Mouse (Mus musculus): ENCODE data around the gene Greb1. TPM values are rescaled to one million over a fixed set of nuclear protein-coding genes. Genes with fewer than 3 reads are reported as not detected.

The Greb1 gene
- polyA plus RNA-seq, 1 experiment from 2014 or later, result 19.0 TPM

DNA sequence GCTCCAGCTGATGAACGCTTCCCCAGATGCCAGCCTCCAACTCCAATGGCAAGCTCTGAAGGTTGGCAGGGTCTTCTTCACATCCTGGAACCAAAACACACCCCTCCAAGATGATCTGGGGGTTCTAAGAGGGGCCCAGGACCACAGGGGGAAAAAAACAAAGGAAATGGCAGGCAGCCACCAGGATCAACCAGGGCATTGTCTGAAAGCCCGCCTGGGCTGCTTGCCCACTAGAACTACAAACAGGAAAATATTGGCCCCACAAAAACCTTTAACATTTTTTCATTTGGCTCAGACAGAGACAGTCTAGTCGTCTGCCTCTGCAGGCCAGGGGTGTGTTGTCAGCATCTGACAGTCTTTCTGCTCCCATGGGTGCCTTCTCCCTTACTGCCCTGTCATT lies 25.3 kb downstream of the Greb1 start:
- peaks cover 22% of the 10 kb centered on the region for H3K4me1 ChIP-seq (replicated peaks)
- H3K36me3 ChIP-seq, result peaks cover 64% of the 10 kb centered on the region
- no peaks in the 10 kb centered on the region; the same call in 1 of the 2 replicates for H3K27me3 ChIP-seq (ENCODE audit: insufficient read depth, poor library complexity, severe bottlenecking)
- no peak overlapping the region for H3K4me3 ChIP-seq
- no peaks in the 10 kb centered on the region for H3K9me3 ChIP-seq
- no peak for DNase-seq (ENCODE audit: low spot score)
- no peak overlapping the region for H3K27ac ChIP-seq
- WGBS, result 87% methylated on average over 3 of the region's 3 CpGs

DNA sequence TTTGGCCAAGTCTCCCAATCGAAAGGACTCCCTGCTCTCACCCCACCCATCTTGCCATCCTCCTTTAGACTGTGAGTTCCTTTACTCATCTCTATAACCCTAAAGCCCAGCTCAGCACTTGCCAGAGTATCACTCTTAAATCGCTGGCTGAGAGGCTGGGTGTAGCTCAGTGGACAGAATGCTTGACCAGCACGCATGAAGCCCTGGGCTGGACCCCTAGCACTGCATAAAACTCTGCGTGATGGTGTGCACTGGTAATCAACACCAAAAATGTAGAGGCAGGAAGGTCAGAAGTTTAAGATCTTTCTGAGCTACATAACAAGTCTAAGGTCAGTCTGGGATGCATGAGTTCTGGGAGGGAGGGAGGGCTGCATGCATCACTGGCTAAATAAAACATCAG lies 26.1 kb downstream of the Greb1 start:
- peaks cover 68% of the 10 kb centered on the region for H3K36me3 ChIP-seq
- H3K27ac ChIP-seq, result no peak overlapping the region
- no peaks in the 10 kb centered on the region for H3K9me3 ChIP-seq
- WGBS, result 92% methylated on average over 4 of the region's 4 CpGs
- no peak overlapping the region for H3K4me3 ChIP-seq
- no peaks in the 10 kb centered on the region; the same call in 1 of the 2 replicates for H3K27me3 ChIP-seq (ENCODE audit: insufficient read depth, poor library complexity, severe bottlenecking)
- DNase-seq (ENCODE audit: low spot score), result no peak
- peaks cover 28% of the 10 kb centered on the region for H3K4me1 ChIP-seq (replicated peaks)

DNA sequence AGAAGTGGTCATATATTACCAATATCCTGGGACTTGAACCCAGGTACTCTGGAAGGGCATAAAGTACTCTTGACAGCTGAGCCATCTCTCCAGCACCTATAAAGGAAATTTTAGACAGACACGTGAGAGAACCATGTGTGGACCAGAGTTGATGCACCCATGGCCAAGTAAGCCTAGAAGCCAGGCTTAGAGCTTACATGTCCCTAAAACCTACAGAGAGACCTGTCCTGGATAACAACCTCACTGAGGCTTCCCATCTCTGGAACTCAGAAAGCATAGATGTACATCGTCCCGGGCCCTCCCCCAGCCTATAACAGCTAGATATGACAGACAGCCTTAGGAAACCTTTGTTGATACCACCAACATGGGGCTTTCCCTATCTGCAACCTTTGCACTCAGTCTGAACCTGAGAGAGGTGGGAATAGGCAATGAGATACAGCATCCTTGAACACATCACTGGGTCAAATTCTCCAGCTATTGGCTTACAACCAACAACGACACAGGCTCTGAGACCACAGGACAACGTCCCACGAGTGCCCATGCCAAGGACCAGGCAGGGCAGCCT lies 31.0 kb downstream of the Greb1 start:
- no peak overlapping the region for H3K4me3 ChIP-seq
- no peaks in the 10 kb centered on the region for H3K9me3 ChIP-seq
- H3K27me3 ChIP-seq (ENCODE audit: insufficient read depth, poor library complexity, severe bottlenecking), result no peaks in the 10 kb centered on the region; the same call in 1 of the 2 replicates
- H3K36me3 ChIP-seq, result peaks cover 74% of the 10 kb centered on the region
- DNase-seq (ENCODE audit: low spot score), result no peak
- no peak overlapping the region for H3K27ac ChIP-seq
- H3K4me1 ChIP-seq (replicated peaks), result peaks cover 47% of the 10 kb centered on the region
- 96% methylated on average over 6 of the region's 6 CpGs for WGBS

DNA sequence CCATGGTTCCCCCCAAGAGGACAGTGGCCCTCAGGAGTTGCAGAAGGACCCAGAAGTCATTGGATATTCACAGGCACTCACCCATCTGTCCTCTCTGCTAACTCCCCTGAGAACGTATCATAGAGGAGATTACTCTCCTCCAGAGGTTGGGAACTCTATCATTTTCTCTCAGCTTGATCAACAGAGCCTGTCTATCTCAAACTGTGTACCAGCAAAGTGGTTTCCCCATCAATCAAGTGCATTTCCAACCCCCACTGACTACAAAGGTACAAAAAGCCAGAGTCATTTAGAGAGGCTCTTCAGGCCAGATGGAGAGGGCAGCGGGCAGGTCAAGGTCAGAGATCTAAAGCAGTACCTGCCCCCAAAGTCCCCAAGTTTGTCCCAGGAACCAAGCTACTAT lies 32.0 kb downstream of the Greb1 start:
- H3K27ac ChIP-seq, result no peak overlapping the region
- DNase-seq (ENCODE audit: low spot score), result no peak
- 74% methylated on average over 2 of the region's 2 CpGs for WGBS
- H3K36me3 ChIP-seq, result peaks cover 74% of the 10 kb centered on the region
- no peaks in the 10 kb centered on the region; the same call in 1 of the 2 replicates for H3K27me3 ChIP-seq (ENCODE audit: insufficient read depth, poor library complexity, severe bottlenecking)
- no peaks in the 10 kb centered on the region for H3K9me3 ChIP-seq
- no peak overlapping the region for H3K4me3 ChIP-seq
- peaks cover 57% of the 10 kb centered on the region for H3K4me1 ChIP-seq (replicated peaks)

DNA sequence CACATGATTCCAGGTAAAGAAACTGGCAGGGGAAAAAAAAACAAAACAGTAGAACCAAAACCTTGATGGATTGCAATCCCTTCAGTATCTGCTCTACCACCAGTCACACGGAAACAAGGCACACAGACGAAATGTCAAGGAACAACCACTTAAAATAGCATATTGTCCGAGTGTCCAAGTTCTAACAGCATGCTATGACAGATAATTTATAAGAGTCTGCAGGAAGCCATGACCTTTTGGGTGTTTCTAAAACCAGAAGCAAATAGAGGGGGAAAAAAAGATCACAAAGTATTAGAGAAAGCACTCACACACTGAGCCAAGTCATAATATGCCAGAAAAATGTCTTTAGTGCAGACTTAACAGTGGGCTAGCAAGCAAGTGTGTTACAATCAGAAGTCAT lies 32.4 kb downstream of the Greb1 start:
- no peak overlapping the region for H3K27ac ChIP-seq
- H3K36me3 ChIP-seq, result peaks cover 72% of the 10 kb centered on the region
- no peaks in the 10 kb centered on the region; the same call in 1 of the 2 replicates for H3K27me3 ChIP-seq (ENCODE audit: insufficient read depth, poor library complexity, severe bottlenecking)
- H3K9me3 ChIP-seq, result no peaks in the 10 kb centered on the region
- DNase-seq (ENCODE audit: low spot score), result no peak
- no peak overlapping the region for H3K4me3 ChIP-seq
- 69% methylated on average over 3 of the region's 3 CpGs for WGBS
- peaks cover 59% of the 10 kb centered on the region for H3K4me1 ChIP-seq (replicated peaks)

DNA sequence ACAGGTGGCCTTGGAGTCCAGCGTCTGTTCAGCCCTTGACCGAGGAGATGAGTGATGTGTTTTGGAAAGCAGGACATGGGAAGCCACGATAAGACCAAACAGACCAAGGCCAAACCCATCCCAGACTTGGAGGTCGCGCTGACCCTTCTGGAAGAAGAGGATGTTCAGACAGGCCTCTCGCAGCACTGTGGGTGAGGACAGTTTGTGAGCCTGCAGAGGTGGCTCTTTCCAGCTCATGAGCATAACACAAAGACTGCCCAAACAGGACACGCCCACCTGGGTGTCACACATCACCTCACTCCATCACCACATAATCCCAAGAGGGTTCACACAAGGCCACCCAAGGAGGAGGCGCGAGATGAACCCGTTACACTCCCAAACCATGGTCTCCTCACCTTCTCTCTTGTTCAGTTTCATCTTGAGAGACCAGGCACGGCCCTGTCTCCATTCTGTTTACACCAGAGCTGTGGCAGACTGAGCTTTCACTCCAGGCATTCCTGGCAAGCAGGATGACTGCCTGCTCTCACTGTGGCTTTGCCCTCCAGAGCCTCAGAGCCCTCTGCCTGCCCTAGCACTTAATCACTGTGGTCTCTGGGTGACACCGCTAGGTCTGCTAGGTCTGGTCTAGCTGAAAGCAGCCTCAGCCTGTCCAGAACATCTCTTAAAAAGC lies 35.8 kb downstream of the Greb1 start:
- Histone ChIP-seq H3K4me1 (replicated peaks) (peaks cover 47% of the 10 kb centered on the region), H3K27me3 (ENCODE audit: insufficient read depth, poor library complexity, severe bottlenecking) (no peaks in the 10 kb centered on the region), H3K27ac (no peak overlapping the region)

DNA sequence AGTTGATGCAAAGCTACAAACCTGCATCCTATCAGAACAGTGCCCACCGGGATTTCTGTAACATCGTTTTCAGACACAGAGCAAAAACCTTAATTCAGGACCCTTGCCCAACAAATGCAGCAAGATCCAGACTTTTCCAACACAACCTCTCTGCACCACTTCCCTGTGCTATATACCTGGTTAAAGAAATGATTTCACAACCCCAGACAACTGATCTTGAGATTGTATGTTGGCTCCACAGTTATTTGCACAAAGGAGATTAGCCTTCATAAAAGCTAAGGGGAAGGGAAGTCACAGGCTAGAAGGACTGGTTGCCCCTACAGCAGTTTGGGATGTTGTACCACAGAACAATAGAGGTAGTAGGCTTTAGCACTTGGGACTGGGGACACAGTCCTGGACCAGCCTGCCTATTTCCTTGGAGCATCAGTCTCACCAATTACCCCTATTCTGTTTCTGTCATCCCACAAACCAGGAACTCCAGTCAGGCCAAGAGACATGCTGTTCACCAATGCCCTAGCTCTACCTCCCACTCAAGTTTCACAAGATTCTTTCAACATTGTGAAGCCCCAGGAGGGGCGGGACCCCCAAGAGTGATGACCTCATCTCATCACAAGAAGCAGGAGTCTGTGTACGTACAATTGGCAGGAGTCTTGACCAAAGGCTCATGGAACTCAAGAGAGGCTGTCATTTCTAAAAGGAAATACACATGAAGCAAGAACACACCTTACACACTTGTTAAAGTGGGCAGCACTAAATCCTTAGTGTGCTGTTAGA lies 36.9 kb downstream of the Greb1 start:
- Histone ChIP-seq H3K4me3 (no peak overlapping the region), H3K36me3 (peaks cover 53% of the 10 kb centered on the region), H3K4me1 (replicated peaks) (peaks cover 46% of the 10 kb centered on the region), H3K9me3 (no peaks in the 10 kb centered on the region), H3K27me3 (ENCODE audit: insufficient read depth, poor library complexity, severe bottlenecking) (no peaks in the 10 kb centered on the region), H3K27ac (no peak overlapping the region)
- DNase-seq (ENCODE audit: low spot score), result no peak
- 81% methylated on average over 4 of the region's 4 CpGs for WGBS

More for the DNA sequence above, 35.8 kb downstream of the Greb1 start:
- Histone ChIP-seq H3K9me3 (no peaks in the 10 kb centered on the region), H3K4me3 (no peak overlapping the region), H3K36me3 (peaks cover 58% of the 10 kb centered on the region)
- 78% methylated on average over 12 of the region's 12 CpGs for WGBS
- no peak for DNase-seq (ENCODE audit: low spot score)

DNA sequence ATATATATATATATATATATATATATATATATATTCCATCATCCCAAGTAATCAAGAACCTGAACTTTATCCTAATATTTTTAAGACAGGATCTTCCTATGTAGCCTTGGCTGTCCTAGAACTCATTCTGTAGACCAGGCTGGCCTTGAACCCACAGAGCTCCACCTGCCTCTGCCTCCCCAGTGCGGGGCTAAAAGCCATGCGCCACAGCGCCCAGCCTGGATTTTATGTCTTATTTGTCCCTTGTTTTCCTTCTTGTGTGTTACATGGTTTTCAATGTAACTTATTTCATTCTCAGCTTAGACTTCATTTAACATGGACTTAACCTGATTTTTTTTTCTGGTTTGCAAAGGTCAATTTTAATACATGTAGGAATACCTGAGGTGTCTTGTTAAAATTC lies 39.2 kb downstream of the Greb1 start:
- Histone ChIP-seq H3K36me3 (peaks cover 40% of the 10 kb centered on the region), H3K4me1 (replicated peaks) (peaks cover 54% of the 10 kb centered on the region), H3K9me3 (no peaks in the 10 kb centered on the region), H3K4me3 (no peak overlapping the region), H3K27me3 (ENCODE audit: insufficient read depth, poor library complexity, severe bottlenecking) (no peaks in the 10 kb centered on the region), H3K27ac (no peak overlapping the region)
- DNase-seq (ENCODE audit: low spot score), result no peak
- 97% methylated on average over 3 of the region's 3 CpGs for WGBS

DNA sequence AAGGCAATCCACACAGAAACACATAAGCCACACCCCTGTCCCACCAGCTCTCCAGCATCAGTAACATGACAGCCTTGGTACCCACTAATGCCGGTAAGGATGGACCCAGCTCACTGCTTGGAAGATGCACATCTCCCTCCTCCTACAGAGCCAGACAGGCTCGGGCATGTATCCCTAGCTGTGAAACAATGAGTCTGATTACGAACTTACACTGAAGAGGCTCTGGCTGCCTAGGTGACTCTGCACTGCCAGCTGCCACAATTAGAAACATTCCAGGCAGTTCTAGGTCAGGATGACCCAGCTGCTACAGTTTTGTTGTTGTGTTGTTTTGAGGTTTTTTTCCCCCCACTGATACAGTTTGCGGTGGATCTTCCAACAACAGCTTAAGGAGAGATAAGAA lies 40.4 kb downstream of the Greb1 start:
- H3K36me3 ChIP-seq, result peaks cover 40% of the 10 kb centered on the region
- peaks cover 60% of the 10 kb centered on the region for H3K4me1 ChIP-seq (replicated peaks)
- no peak overlapping the region for H3K4me3 ChIP-seq
- 68% methylated on average over 4 of the region's 4 CpGs for WGBS
- DNase-seq (ENCODE audit: low spot score), result no peak
- no peaks in the 10 kb centered on the region for H3K27me3 ChIP-seq (ENCODE audit: insufficient read depth, poor library complexity, severe bottlenecking)
- peak overlapping the region; percentile 35; the same call in 1 of the 2 replicates for H3K27ac ChIP-seq
- no peaks in the 10 kb centered on the region for H3K9me3 ChIP-seq

DNA sequence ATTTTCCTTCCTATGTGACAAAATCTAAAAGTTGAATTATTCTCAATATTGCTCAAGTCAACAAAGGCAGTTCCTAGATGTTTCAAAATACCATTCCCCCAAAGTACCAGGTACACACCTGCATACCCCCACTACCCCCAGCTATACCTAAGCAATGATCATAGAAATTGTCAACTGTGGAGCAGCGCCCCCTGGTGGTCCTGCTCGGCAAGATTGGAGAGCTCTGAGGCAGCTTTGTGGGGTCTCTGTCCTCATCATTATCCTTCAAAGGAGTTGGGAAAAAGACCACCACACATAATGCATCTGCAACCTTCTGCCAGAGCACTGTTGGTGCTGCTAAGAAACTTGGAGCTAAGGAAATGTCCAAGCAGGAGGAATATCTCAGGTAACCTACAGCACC lies 46.4 kb downstream of the Greb1 start:
- Histone ChIP-seq H3K36me3 (peaks cover 47% of the 10 kb centered on the region), H3K9me3 (no peaks in the 10 kb centered on the region), H3K27ac (no peak overlapping the region), H3K27me3 (ENCODE audit: insufficient read depth, poor library complexity, severe bottlenecking) (no peaks in the 10 kb centered on the region), H3K4me3 (no peak overlapping the region), H3K4me1 (replicated peaks) (peaks cover 54% of the 10 kb centered on the region)
- 1% methylated on average over 2 of the region's 2 CpGs for WGBS
- DNase-seq (ENCODE audit: low spot score), result peak; percentile 57

DNA sequence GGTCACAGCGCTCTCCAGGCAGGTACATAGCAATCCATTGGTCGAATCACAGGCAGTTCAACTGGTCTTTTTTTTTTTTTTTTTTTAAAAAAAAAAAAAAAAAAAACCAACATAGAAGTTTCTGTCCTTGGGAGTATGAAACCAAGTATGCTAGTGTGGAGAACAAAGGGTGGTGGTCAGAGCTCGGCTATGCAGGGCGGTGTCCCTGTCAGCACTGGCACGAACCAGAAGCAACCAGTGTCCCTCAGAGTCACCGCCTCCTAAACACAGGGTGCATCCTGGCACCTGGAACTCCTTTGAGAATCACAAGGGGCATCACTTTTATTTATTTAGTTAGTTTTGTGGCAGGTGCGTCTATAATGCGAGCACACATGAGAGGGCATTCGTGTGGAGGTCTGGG lies 47.1 kb downstream of the Greb1 start:
- no peaks in the 10 kb centered on the region for H3K27me3 ChIP-seq (ENCODE audit: insufficient read depth, poor library complexity, severe bottlenecking)
- peak overlapping the region; percentile 77; the same call in 1 of the 2 replicates for H3K27ac ChIP-seq

DNA sequence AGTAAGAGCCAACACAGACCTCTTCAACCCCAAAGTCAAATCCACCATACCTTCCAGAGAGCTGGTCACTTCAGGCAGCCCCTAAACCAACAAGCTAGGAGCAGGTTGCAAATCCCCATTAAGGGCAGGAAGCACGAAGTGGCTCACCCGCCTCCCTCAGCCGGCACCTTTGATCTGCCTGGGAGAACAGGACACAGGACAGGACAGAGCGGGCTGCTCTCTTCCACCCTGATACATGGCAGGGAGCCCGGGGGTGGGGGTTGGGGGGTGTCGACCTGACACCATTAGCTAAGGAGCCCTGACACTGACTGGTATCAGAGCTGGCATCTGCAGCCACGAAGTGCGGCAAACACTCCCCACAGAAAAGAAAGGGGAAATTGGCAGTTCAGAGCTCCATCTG lies 47.6 kb downstream of the Greb1 start:
- WGBS, result 40% methylated on average over 8 of the region's 8 CpGs
- H3K9me3 ChIP-seq, result no peaks in the 10 kb centered on the region
- peaks cover 47% of the 10 kb centered on the region for H3K36me3 ChIP-seq
- no peaks in the 10 kb centered on the region for H3K27me3 ChIP-seq (ENCODE audit: insufficient read depth, poor library complexity, severe bottlenecking)
- H3K4me1 ChIP-seq (replicated peaks), result peaks cover 51% of the 10 kb centered on the region
- peak overlapping the region; percentile 77 for H3K27ac ChIP-seq
- DNase-seq (ENCODE audit: low spot score), result no peak
- H3K4me3 ChIP-seq, result no peak overlapping the region

More for the DNA sequence above, 47.1 kb downstream of the Greb1 start:
- DNase-seq (ENCODE audit: low spot score), result no peak
- Histone ChIP-seq H3K4me3 (no peak overlapping the region), H3K36me3 (peaks cover 47% of the 10 kb centered on the region), H3K4me1 (replicated peaks) (peaks cover 52% of the 10 kb centered on the region), H3K9me3 (no peaks in the 10 kb centered on the region)
- 85% methylated on average over 9 of the region's 9 CpGs for WGBS
